Mouse (Mus musculus) liver, embryonic 13.5 days (tissue): Measurements from ENCODE around the gene Ubr3. TPM values are rescaled to one million over a fixed set of nuclear protein-coding genes. Genes with fewer than 3 reads are reported as not detected.
A peak's percentile ranks its signal among the peaks of the same experiment; 100 is the strongest.
"Not testable (repeated sequence)": the region's sequence is repeated elsewhere in the genome, so short reads cannot be mapped to it uniquely, and the experiment has no call there.

ENCODE experiments used
- ATAC-seq: fragments of 200-750 bp; cut with Nextera tagmentation; 2 replicates; pipeline ENCODE4 v1.8.0; 2017; ENCODE audit warnings: low read depth, mild to moderate bottlenecking, moderate number of reproducible peaks, moderate library complexity
- DNase-seq: peaks from one replicate; pipeline ENCODE4 v3.0.0; 2022
- H3K27ac ChIP-seq: fragments of 300-500 bp; sonication (generic); 2 replicates; pipeline ENCODE4 v1.5.1; 2015; ENCODE audit warnings: moderate library complexity, mild to moderate bottlenecking, inconsistent platforms
- H3K27me3 ChIP-seq: fragments of 300-500 bp; sonication (generic); 2 replicates; pipeline ENCODE4 v1.6.1; 2015; ENCODE audit warnings: mild to moderate bottlenecking, inconsistent platforms
- H3K36me3 ChIP-seq: fragments of 300-500 bp; sonication (generic); 2 replicates; pipeline ENCODE4 v1.6.1; 2015; ENCODE audit warnings: mild to moderate bottlenecking, inconsistent platforms
- H3K4me1 ChIP-seq: fragments of 300-500 bp; sonication (generic); replicated peaks from 2 replicates; pipeline ENCODE4 v1.6.1; 2015; ENCODE audit warnings: inconsistent platforms
- H3K4me2 ChIP-seq: fragments of 300-500 bp; sonication (generic); 2 replicates; pipeline ENCODE4 v1.6.1; 2015; ENCODE audit warnings: inconsistent platforms, mild to moderate bottlenecking, moderate library complexity
- H3K4me3 ChIP-seq: fragments of 300-500 bp; sonication (generic); replicated peaks from 2 replicates; pipeline ENCODE4 v1.5.1; 2015; ENCODE audit warnings: mild to moderate bottlenecking, inconsistent platforms
- H3K9ac ChIP-seq: fragments of 300-500 bp; sonication (generic); 2 replicates; pipeline ENCODE4 v1.6.1; 2015; ENCODE audit warnings: mild to moderate bottlenecking, inconsistent platforms
- H3K9me3 ChIP-seq: fragments of 300-500 bp; sonication (generic); replicated peaks from 2 replicates; pipeline ENCODE4 v1.6.1; 2016; ENCODE audit warnings: inconsistent platforms
- WGBS: fragments of 180-500 bp; shearing (Covaris S2); methylation state at CpG from one replicate; pipeline ENCODE4 v1.1.7; 2015; ENCODE audit not compliant: insufficient replicate concordance; 5-methylcytosine and 5-hydroxymethylcytosine counted together
- polyA plus RNA-seq: library from polyadenylated mRNA; unstranded; fragments of >200 nt; fragmentation: Nextera tagmentation; extraction: Ambion mirVana; gene quantifications from 2 replicates; pipeline ENCODE4 v1.2.1, GENCODE M21; 2015

Gene Ubr3
- polyA plus RNA-seq, 1 experiment from 2014 or later = 5.1 TPM

DNA sequence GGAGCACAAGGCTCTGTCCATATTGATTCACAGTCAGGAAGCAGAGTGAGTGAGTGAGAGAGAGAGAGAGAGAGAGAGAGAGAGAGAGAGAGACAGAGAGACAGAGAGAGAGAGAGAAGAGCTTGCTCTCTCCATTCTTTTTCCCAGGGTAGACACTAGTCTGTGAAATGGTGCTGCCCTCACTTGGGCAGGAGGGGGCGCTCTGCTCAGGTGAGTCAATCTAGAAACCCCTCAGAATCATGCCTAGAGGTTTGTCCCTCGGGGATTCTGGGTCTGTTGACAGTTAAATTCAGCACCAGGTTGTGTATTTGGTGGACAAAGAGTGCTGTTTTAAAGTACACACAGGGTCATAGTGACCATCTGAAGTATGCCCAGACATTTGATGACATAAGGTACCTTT is 93.6 kb downstream of the Ubr3 start:
- H3K9ac ChIP-seq = no peak overlapping the region
- H3K4me3 ChIP-seq = no peak overlapping the region
- H3K36me3 ChIP-seq = peaks cover 32% of the 10 kb centered on the region
- H3K9me3 ChIP-seq = no peaks in the 10 kb centered on the region
- 48% methylated on average over 2 of the region's 2 CpGs for WGBS
- H3K4me2 ChIP-seq = no peak overlapping the region
- DNase-seq (peak; percentile 8), ATAC-seq (0 out of 2 replicates have a peak, but pooled peaks have one; percentile 45)
- H3K27me3 ChIP-seq = no peaks in the 10 kb centered on the region
- no peak overlapping the region for H3K27ac ChIP-seq
- peaks cover 7% of the 10 kb centered on the region; the same call in 1 of the 2 replicates for H3K4me1 ChIP-seq

DNA sequence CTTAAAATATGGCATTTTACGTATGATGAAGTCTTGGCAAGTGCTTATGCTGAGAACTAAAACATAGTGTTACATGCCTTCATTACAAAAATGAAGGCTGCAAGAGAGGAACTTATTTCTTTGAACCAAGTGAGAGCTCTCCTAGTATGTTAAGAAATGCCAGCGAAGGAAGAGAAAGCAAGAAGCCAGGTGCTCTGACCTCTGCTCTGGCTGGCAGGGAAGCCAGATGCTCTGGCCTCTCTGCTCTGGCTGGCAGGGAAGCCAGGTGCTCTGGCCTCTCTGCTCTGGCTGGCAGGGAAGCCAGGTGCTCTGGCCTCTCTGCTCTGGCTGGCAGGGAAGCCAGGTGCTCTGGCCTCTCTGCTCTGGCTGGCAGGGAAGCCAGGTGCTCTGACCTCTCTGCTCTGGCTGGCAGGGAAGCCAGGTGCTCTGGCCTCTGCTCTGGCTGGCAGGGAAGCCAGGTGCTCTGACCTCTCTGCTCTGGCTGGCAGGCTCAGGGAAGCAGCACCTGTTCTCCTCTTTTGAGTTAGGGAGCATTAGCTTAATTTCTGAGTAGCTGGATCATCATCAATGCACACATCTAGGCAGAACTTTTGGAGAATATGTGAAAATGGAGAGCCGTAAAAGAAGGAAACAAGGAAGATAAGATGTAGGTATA is 97.2 kb downstream of the Ubr3 start:
- not testable (repeated sequence) for ATAC-seq, H3K9me3 ChIP-seq, H3K9ac ChIP-seq, H3K4me2 ChIP-seq, DNase-seq, H3K27me3 ChIP-seq, H3K4me3 ChIP-seq
- H3K4me1 ChIP-seq = peaks cover 28% of the 10 kb centered on the region
- peaks cover 34% of the 10 kb centered on the region for H3K36me3 ChIP-seq
- WGBS = 85% methylated on average over 3 of the region's 3 CpGs
- H3K27ac ChIP-seq = peak overlapping the region; percentile 15

DNA sequence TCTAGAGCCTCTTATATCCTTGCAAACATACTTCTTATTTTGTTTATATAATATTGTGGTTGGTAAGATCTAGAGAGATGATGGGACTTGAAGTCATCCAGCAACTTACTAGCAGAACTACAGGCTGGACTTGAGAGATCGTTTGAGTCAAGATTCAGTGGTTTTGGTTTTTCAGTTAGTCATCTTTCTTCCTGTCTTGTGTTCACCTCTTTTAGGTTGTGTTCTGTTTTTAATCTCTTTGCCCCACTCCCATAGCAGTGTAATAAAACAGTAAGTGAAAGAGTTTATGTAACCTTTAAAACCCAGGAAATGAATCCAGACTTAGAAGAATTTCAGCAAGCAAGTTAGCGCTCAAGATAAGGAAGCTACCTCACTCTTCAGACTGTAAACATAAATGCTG is 97.7 kb downstream of the Ubr3 start:
- no peaks in the 10 kb centered on the region for H3K9me3 ChIP-seq
- H3K27ac ChIP-seq = peak overlapping the region; percentile 15
- H3K36me3 ChIP-seq = peaks cover 30% of the 10 kb centered on the region
- H3K4me2 ChIP-seq = no peak overlapping the region
- DNase-seq (no peak), ATAC-seq (no peak)
- H3K9ac ChIP-seq = no peak overlapping the region
- H3K27me3 ChIP-seq = no peaks in the 10 kb centered on the region
- WGBS = 61% methylated on average over 2 of the region's 2 CpGs
- no peak overlapping the region for H3K4me3 ChIP-seq
- H3K4me1 ChIP-seq = peaks cover 28% of the 10 kb centered on the region

DNA sequence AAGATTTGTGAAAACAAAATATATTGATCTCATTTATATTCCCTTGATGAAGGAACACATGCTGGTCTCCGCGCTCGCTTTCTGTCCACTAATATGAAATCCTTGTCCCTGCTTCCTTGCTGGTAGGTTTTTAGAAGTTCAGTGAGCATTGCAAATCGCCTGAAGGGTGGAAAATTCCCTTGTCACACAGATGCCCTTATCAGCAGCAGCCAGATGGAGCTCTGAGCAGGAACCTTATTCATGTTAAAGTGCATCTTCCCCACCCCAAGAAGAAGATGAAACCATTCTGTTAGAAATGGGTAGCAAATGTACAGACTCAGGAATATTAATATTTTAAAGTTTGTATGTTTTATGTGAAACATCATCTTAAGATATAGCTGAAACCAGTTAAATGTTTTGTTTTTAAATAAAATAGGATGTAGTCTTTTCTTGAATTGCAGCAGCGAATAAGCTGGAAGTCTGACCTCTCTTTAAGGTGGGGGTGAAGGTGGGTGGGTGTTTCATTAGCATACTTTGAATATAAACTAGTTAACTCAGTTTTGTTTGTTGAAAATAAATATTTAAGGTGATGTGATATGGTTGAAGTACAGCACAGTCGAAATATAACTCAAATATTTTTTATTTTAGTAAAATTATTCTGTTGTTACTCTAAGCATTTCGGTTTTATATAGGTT is 102.2 kb downstream of the Ubr3 start:
- peak overlapping the region; percentile 81 for H3K27ac ChIP-seq
- peak; percentile 81 for DNase-seq
- H3K9ac ChIP-seq = no peak overlapping the region
- H3K4me2 ChIP-seq = peak overlapping the region; percentile 35; the same call in 1 of the 2 replicates
- H3K4me1 ChIP-seq = peaks cover 31% of the 10 kb centered on the region
- H3K36me3 ChIP-seq = peaks cover 18% of the 10 kb centered on the region
- H3K9me3 ChIP-seq = no peaks in the 10 kb centered on the region
- peak; percentile 98 for ATAC-seq
- H3K27me3 ChIP-seq = no peaks in the 10 kb centered on the region
- 55% methylated on average over 7 of the region's 7 CpGs for WGBS
- no peak overlapping the region for H3K4me3 ChIP-seq

DNA sequence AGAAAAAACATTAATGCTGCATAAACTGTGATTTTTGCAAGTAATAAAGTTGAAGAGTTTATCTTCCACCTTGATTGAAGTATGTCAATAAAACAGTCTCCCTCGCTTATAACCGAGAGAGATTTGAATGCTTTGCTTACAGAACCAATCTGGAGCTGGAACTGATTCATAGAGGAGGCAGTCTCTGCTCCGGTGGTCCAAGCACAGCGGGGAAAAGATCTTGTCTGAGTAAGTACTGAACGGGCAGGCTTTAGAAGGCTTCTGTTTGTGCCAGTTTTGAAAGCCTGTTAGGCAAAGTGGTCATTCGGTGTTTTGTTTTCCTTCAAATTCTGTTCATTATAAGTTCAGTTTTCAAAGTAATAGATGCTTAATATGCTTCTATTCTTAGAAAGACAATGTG is 103.3 kb downstream of the Ubr3 start:
- WGBS = 86% methylated on average over 6 of the region's 6 CpGs
- Histone ChIP-seq H3K9me3 (no peaks in the 10 kb centered on the region), H3K4me3 (no peak overlapping the region), H3K4me1 (peaks cover 27% of the 10 kb centered on the region), H3K9ac (no peak overlapping the region), H3K36me3 (peaks cover 23% of the 10 kb centered on the region), H3K27me3 (no peaks in the 10 kb centered on the region), H3K27ac (peak overlapping the region; percentile 54; the same call in 1 of the 2 replicates), H3K4me2 (no peak overlapping the region)
- no peak for DNase-seq
- no peak for ATAC-seq

DNA sequence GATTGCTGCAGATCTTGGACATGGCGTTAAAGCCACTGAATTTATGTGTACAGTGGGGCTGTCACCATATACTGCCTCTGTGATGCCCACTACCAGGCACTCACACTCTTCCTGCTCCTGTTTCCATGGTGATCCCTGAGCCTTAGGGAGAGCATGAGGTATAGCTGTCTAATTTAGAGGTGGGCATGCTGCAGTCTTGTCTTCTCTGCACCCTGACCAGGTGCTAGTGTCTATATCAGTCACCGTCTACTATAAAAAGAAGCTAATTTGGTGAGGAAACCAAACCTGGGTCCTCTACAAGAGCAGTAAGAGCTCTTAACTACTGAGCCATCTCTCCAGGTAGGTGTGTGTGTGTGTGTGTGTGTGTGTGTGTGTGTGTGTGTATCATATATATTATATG is 109.4 kb downstream of the Ubr3 start:
- Histone ChIP-seq H3K36me3 (peaks cover 20% of the 10 kb centered on the region), H3K4me2 (no peak overlapping the region), H3K9me3 (no peaks in the 10 kb centered on the region), H3K27me3 (no peaks in the 10 kb centered on the region), H3K27ac (no peak overlapping the region), H3K9ac (no peak overlapping the region), H3K4me3 (no peak overlapping the region), H3K4me1 (no peaks in the 10 kb centered on the region)
- WGBS = 89% methylated on average over 2 of the region's 2 CpGs
- ATAC-seq (no peak), DNase-seq (no peak)

DNA sequence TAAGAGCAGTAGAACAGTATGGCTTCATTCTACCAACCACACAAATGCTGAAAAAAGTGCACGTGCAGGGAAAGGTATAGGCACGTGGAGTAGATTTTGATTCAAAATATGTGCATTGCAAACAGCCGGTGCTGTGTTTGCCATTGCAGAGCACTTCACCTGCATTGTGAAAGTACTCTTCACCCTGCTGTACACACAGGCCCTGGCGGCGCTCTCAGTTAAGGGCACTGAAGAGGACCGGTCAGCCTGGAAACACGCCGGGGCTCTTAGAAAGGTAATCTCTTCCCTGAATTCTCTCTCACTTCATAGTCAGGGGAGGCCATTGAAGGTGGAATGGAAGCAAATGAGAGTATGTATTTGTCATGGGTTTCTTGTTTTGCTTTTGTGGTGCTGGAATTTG is 115.9 kb downstream of the Ubr3 start:
- Histone ChIP-seq H3K27me3 (no peaks in the 10 kb centered on the region), H3K9ac (no peak overlapping the region), H3K4me1 (no peaks in the 10 kb centered on the region), H3K27ac (no peak overlapping the region), H3K36me3 (peaks cover 36% of the 10 kb centered on the region), H3K9me3 (no peaks in the 10 kb centered on the region), H3K4me2 (no peak overlapping the region), H3K4me3 (no peak overlapping the region)
- ATAC-seq = no peak
- DNase-seq = no peak
- 90% methylated on average over 8 of the region's 8 CpGs for WGBS

DNA sequence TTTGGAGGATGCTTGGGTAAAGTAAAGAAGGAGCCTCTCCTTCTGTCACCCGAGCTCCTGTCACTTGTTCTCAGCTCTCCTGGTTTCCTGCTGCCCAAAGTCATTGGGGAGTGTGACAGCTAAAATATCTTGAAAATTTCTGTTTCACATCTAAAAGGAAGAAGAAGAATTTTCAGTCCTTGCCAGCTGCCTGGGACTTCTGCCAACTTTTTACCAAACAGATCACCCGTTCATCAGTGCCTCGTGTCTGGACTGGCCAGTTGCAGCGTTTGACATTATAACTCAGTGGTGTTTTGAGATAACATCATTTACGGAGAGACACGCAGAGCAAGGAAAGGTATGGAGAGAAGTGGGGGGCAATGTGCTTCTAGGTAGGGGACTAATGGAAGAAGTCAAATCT is 121.2 kb downstream of the Ubr3 start:
- H3K36me3 ChIP-seq = peaks cover 61% of the 10 kb centered on the region
- ATAC-seq (no peak), DNase-seq (no peak)
- H3K4me2 ChIP-seq = no peak overlapping the region
- H3K27me3 ChIP-seq = no peaks in the 10 kb centered on the region
- no peaks in the 10 kb centered on the region for H3K9me3 ChIP-seq
- no peak overlapping the region for H3K4me3 ChIP-seq
- no peak overlapping the region for H3K9ac ChIP-seq
- 79% methylated on average over 6 of the region's 6 CpGs for WGBS
- H3K27ac ChIP-seq = no peak overlapping the region
- H3K4me1 ChIP-seq = no peaks in the 10 kb centered on the region

DNA sequence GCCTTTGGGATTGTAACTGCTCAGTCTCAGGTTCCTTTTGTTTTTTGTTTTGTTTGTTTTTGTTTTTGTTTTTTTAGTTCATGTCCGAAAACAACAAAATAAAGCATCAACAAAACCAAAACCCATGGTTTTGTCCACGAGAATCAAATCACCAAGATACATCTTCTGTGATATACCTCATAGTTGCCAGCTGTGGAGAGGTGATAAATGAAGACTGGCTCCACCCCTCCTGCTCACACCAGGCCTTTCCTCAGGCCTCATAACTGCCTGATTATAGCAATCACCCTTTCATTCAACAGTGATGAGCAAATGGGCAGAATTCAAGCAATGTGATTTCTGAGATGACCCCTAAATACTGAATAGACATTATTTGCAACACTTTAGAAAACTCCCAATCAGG is 127.4 kb downstream of the Ubr3 start:
- WGBS = 33% methylated on average over 2 of the region's 2 CpGs
- Histone ChIP-seq H3K4me2 (peak overlapping the region; percentile 24), H3K36me3 (peaks cover 26% of the 10 kb centered on the region), H3K4me1 (peaks cover 19% of the 10 kb centered on the region), H3K9ac (no peak overlapping the region), H3K9me3 (no peaks in the 10 kb centered on the region), H3K27me3 (no peaks in the 10 kb centered on the region), H3K4me3 (no peak overlapping the region), H3K27ac (peak overlapping the region; percentile 77)
- ATAC-seq = peak; percentile 98
- peak; percentile 60 for DNase-seq

DNA sequence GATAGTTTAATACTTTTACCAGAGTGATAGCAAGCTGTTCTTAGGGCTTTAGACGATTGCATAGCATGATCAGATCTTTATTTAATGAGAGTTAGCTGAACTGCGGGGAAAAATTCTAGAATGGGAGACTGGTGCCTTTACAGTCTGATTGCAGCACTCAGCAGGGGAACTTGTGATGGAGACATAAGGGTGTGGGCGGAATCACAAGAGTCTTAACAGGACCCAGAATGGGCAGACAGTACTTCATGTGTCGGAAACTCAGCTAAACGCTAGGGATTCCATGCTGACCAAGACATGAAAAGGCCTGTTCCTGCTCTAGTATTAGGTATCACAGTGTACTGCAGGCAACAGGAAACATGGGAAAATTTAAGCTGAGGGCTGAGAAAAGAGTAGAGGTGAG is 128.7 kb downstream of the Ubr3 start:
- Histone ChIP-seq H3K4me3 (no peak overlapping the region), H3K27ac (no peak overlapping the region), H3K27me3 (no peaks in the 10 kb centered on the region), H3K9ac (no peak overlapping the region), H3K4me2 (no peak overlapping the region), H3K36me3 (peaks cover 21% of the 10 kb centered on the region), H3K4me1 (peaks cover 19% of the 10 kb centered on the region), H3K9me3 (no peaks in the 10 kb centered on the region)
- WGBS = 84% methylated on average over 5 of the region's 5 CpGs
- no peak for DNase-seq
- ATAC-seq = no peak

DNA sequence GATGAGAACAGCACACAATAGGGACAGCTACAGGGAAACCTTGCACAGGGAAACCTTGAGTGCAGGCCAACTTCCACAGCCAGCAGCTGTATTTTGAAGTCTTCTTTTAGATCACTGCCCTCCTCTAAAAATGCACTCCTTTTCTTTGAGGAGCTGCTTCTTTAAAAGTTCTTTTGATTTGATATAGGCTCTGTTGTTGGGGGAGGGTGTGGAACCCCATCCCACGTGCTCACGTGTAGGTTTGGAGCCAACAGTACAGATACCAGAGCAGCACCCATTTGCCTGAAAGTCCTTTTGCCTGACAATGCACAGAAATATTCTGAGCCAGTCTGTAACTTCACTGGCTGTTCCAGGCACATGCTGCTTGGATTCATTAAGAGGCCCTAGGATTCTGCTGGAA is 134.4 kb downstream of the Ubr3 start:
- Histone ChIP-seq H3K27me3 (0 out of 2 replicates have a peak, but pooled peaks cover 3% of the 10 kb centered on the region), H3K4me1 (no peaks in the 10 kb centered on the region), H3K36me3 (no peaks in the 10 kb centered on the region), H3K4me3 (no peak overlapping the region), H3K9ac (no peak overlapping the region), H3K27ac (no peak overlapping the region), H3K4me2 (no peak overlapping the region), H3K9me3 (no peaks in the 10 kb centered on the region)
- 72% methylated on average over 2 of the region's 2 CpGs for WGBS
- DNase-seq (no peak), ATAC-seq (no peak)

DNA sequence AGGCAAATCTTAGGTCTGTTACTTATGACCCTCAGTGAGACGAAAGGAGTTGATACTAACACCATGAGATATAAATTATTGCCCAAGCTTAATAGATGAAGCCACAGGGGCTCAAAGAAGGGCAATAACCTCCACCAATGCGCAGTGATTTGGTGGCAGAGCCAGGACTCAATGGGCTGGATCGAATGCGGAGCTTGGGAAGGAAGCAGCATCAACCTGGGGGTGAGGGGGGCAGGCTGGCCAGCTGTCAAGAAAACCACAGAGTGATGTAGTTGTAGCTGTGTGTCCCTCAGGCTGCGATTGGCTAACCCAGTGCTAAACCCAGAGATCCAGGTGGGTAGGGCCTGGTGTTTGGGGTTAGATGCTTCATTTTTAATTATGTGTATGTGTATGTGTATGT is 137.8 kb downstream of the Ubr3 start:
- Histone ChIP-seq H3K9ac (no peak overlapping the region), H3K4me2 (no peak overlapping the region), H3K27me3 (peaks cover 6% of the 10 kb centered on the region; the same call in 1 of the 2 replicates), H3K4me3 (no peak overlapping the region), H3K9me3 (no peaks in the 10 kb centered on the region), H3K36me3 (no peaks in the 10 kb centered on the region), H3K27ac (no peak overlapping the region), H3K4me1 (no peaks in the 10 kb centered on the region)
- WGBS = 57% methylated on average over 5 of the region's 5 CpGs
- DNase-seq = no peak
- ATAC-seq = no peak
